ENCODE assay signal across 18 mouse cellular contexts in genomic region chr19:42068441-42069240, GRCm38 (mm10). TPM values are rescaled to one million over a fixed set of nuclear protein-coding genes. Genes with fewer than 3 reads are reported as not detected.
A peak's percentile ranks its signal among the peaks of the same experiment; 100 is the strongest.
DNase-seq lines count a peak whose midpoint lies in the region; ATAC-seq lines count a peak whose summit lies in the region.
"Had no signal": no experiment of that assay in that cellular context is flagged by ENCODE, and none has a peak within 500 bp of the region (broad histone marks: within the 10 kb centered on the region; RNA-seq: fewer than 3 reads in every experiment).

No protein-coding gene starts in this region.

- H3K4me3 ChIP-seq in kidney, embryonic 15.5 days (replicated peaks): no peak overlapping the region
- H3K4me3 ChIP-seq in heart, embryonic 13.5 days: no peak overlapping the region
- no peak overlapping the region for H3K4me3 ChIP-seq in neural tube, embryonic 15.5 days (replicated peaks)
- H3K4me3 ChIP-seq: embryonic facial prominence, embryonic 12.5 days; limb, embryonic 13.5 days; midbrain, embryonic 15.5 days had no signal

- 0 out of 2 replicates have a peak, but pooled peaks cover 3% of the 10 kb centered on the region for H3K4me1 ChIP-seq in kidney, embryonic 15.5 days
- H3K4me1 ChIP-seq in heart, embryonic 13.5 days: peaks cover 7% of the 10 kb centered on the region; the same call in 1 of the 2 replicates
- H3K4me1 ChIP-seq in neural tube, embryonic 15.5 days: no peaks in the 10 kb centered on the region
- H3K4me1 ChIP-seq: embryonic facial prominence, embryonic 12.5 days; limb, embryonic 13.5 days; midbrain, embryonic 15.5 days had no signal

- H3K27me3 ChIP-seq in kidney, embryonic 15.5 days: no peaks in the 10 kb centered on the region
- H3K27me3 ChIP-seq in heart, embryonic 13.5 days (replicated peaks): no peaks in the 10 kb centered on the region
- no peaks in the 10 kb centered on the region for H3K27me3 ChIP-seq in neural tube, embryonic 15.5 days (replicated peaks)
- H3K27me3 ChIP-seq: embryonic facial prominence, embryonic 12.5 days; limb, embryonic 13.5 days; midbrain, embryonic 15.5 days had no signal

- ATAC-seq in kidney, embryonic 15.5 days (replicated peaks; ENCODE audit: low FRiP score): 0 out of 2 replicates have a peak, but pooled peaks have one; percentile 15
- no peak for ATAC-seq in heart, embryonic 13.5 days (ENCODE audit: extremely low read depth, insufficient number of reproducible peaks, low FRiP score, low TSS enrichment)
- no peak for ATAC-seq in neural tube, embryonic 15.5 days (ENCODE audit: low FRiP score)
- ATAC-seq: midbrain, embryonic 15.5 days had no signal

- H3K9ac ChIP-seq in kidney, embryonic 15.5 days: no peak overlapping the region
- no peak overlapping the region for H3K9ac ChIP-seq in heart, embryonic 13.5 days
- H3K9ac ChIP-seq in neural tube, embryonic 15.5 days (replicated peaks): no peak overlapping the region
- H3K9ac ChIP-seq: embryonic facial prominence, embryonic 12.5 days; limb, embryonic 13.5 days; midbrain, embryonic 15.5 days had no signal

- no peak overlapping the region for H3K27ac ChIP-seq in kidney, embryonic 15.5 days
- no peak overlapping the region for H3K27ac ChIP-seq in heart, embryonic 13.5 days (replicated peaks)
- H3K27ac ChIP-seq in neural tube, embryonic 15.5 days (replicated peaks): no peak overlapping the region
- H3K27ac ChIP-seq: embryonic facial prominence, embryonic 12.5 days; limb, embryonic 13.5 days; macrophage; midbrain, embryonic 15.5 days had no signal

- DNase-seq in kidney, adult 9 months: no peak
- DNase-seq in gastrocnemius, adult 8-10 months (ENCODE audit: low spot score in 2 of 2): peak; percentile 48 to 66
- peak; percentile 75 for DNase-seq in lung, postnatal 25 days (ENCODE audit: low spot score)
- DNase-seq in adrenal gland, postnatal 10 days: no peak
- no peak for DNase-seq in embryo, embryonic 10 days (ENCODE audit: low spot score)
- DNase-seq: layer of hippocampus, postnatal 36 days; right cerebral cortex, postnatal 14 days had no signal

- 76% methylated on average over 11 of the region's 11 CpGs for WGBS in kidney, embryonic 15.5 days
- WGBS in heart, embryonic 13.5 days: 64% methylated on average over 11 of the region's 11 CpGs
- WGBS in neural tube, embryonic 15.5 days: 88% methylated on average over 11 of the region's 11 CpGs

- H3K4me2 ChIP-seq in kidney, embryonic 15.5 days: no peak overlapping the region
- H3K4me2 ChIP-seq in heart, embryonic 13.5 days: peak overlapping the region; percentile 38
- H3K4me2 ChIP-seq in neural tube, embryonic 15.5 days: no peak overlapping the region
- H3K4me2 ChIP-seq: embryonic facial prominence, embryonic 12.5 days; limb, embryonic 13.5 days; midbrain, embryonic 15.5 days had no signal

- H3K36me3 ChIP-seq in kidney, embryonic 15.5 days: no peaks in the 10 kb centered on the region
- no peaks in the 10 kb centered on the region for H3K36me3 ChIP-seq in heart, embryonic 13.5 days
- peaks cover 6% of the 10 kb centered on the region; the same call in 1 of the 2 replicates for H3K36me3 ChIP-seq in neural tube, embryonic 15.5 days
- H3K36me3 ChIP-seq: embryonic facial prominence, embryonic 12.5 days; limb, embryonic 13.5 days; midbrain, embryonic 15.5 days had no signal

- H3K9me3 ChIP-seq in kidney, embryonic 15.5 days (replicated peaks): no peaks in the 10 kb centered on the region; the same call in 1 of the 2 replicates
- no peaks in the 10 kb centered on the region for H3K9me3 ChIP-seq in heart, embryonic 13.5 days
- H3K9me3 ChIP-seq in neural tube, embryonic 15.5 days (replicated peaks): no peaks in the 10 kb centered on the region
- H3K9me3 ChIP-seq: embryonic facial prominence, embryonic 12.5 days; limb, embryonic 13.5 days; midbrain, embryonic 15.5 days had no signal

RNA-seq across cellular contexts. Expression of gene 4933411K16Rik, which starts 16.6 kb away (rescaled TPM):
- 0.54 and 0.62 TPM in 2 replicates for polyA plus RNA-seq in kidney, embryonic 15.5 days (2015; fragmentation: Nextera tagmentation; extraction: Ambion mirVana)
- total RNA-seq in gastrocnemius, adult 8-10 months (2022): under 1 TPM in 3 of 4 experiments, not detected in 1; 0.21 to 0.53 (median 0.36) TPM
- polyA plus RNA-seq in heart, embryonic 13.5 days (2015; fragmentation: Nextera tagmentation; extraction: Ambion mirVana): not detected in 2 replicates
- total RNA-seq in adrenal gland, postnatal 10 days (2021): 1 to 10 TPM in 1 of 2 experiments, under 1 TPM in 1; 0.75 to 1.3 TPM
- polyA plus RNA-seq in neural tube, embryonic 15.5 days (2015; fragmentation: Nextera tagmentation; extraction: Ambion mirVana): not detected in 2 replicates
- total RNA-seq: neutrophil, adult 5-6 weeks had no signal
- polyA plus RNA-seq: embryonic facial prominence, embryonic 12.5 days; midbrain, embryonic 15.5 days; stomach, embryonic 14.5 days had no signal

RNA-seq across cellular contexts. Expression of gene Morn4, which starts 17.5 kb away (rescaled TPM):
- polyA plus RNA-seq in kidney, embryonic 15.5 days (2015; fragmentation: Nextera tagmentation; extraction: Ambion mirVana): 29.6 TPM in 2 replicates
- total RNA-seq in gastrocnemius, adult 8-10 months (2022): 1 to 10 TPM; 3.3 to 7.6 (median 5.3) TPM
- 15.2 and 15.3 TPM in 2 replicates for polyA plus RNA-seq in heart, embryonic 13.5 days (2015; fragmentation: Nextera tagmentation; extraction: Ambion mirVana)
- 1 to 10 TPM; 6.5 to 9.7 TPM for total RNA-seq in adrenal gland, postnatal 10 days (2021)
- 99.6 and 116 TPM in 2 replicates for polyA plus RNA-seq in neural tube, embryonic 15.5 days (2015; fragmentation: Nextera tagmentation; extraction: Ambion mirVana)
- total RNA-seq: neutrophil, adult 5-6 weeks had no signal

RNA-seq across cellular contexts. Expression of gene Pi4k2a, which starts 21.6 kb away (rescaled TPM):
- polyA plus RNA-seq in kidney, embryonic 15.5 days (2015; fragmentation: Nextera tagmentation; extraction: Ambion mirVana): 27.4 and 27.7 TPM in 2 replicates
- 10 to 100 TPM; 13.5 to 16.1 (median 14.7) TPM for total RNA-seq in gastrocnemius, adult 8-10 months (2022)
- 14.5 and 16.9 TPM in 2 replicates for polyA plus RNA-seq in heart, embryonic 13.5 days (2015; fragmentation: Nextera tagmentation; extraction: Ambion mirVana)
- 10 to 100 TPM; 37.0 to 41.3 TPM for total RNA-seq in adrenal gland, postnatal 10 days (2021)
- polyA plus RNA-seq in neural tube, embryonic 15.5 days (2015; fragmentation: Nextera tagmentation; extraction: Ambion mirVana): 31.0 and 33.5 TPM in 2 replicates

RNA-seq across cellular contexts. Expression of gene Hoga1, which starts 23.2 kb away (rescaled TPM):
- polyA plus RNA-seq in kidney, embryonic 15.5 days (2015; fragmentation: Nextera tagmentation; extraction: Ambion mirVana): 19.7 and 21.1 TPM in 2 replicates
- 1 to 10 TPM; 3.0 to 4.8 (median 3.7) TPM for total RNA-seq in gastrocnemius, adult 8-10 months (2022)
- 0.44 and 1.4 TPM in 2 replicates for polyA plus RNA-seq in heart, embryonic 13.5 days (2015; fragmentation: Nextera tagmentation; extraction: Ambion mirVana)
- 10 to 100 TPM; 24.6 to 39.9 TPM for total RNA-seq in adrenal gland, postnatal 10 days (2021)
- polyA plus RNA-seq in neural tube, embryonic 15.5 days (2015; fragmentation: Nextera tagmentation; extraction: Ambion mirVana): 1.7 and 1.8 TPM in 2 replicates
- total RNA-seq: neutrophil, adult 5-6 weeks had no signal

RNA-seq across cellular contexts. Expression of gene Ankrd2, which starts 32.8 kb away (rescaled TPM):
- 0.35 TPM in 1 of 2 replicates, not detected in the other for polyA plus RNA-seq in kidney, embryonic 15.5 days (2015; fragmentation: Nextera tagmentation; extraction: Ambion mirVana)
- total RNA-seq in gastrocnemius, adult 8-10 months (2022): 100 to 1,000 TPM; 131 to 242 (median 170) TPM
- not detected in 2 replicates for polyA plus RNA-seq in heart, embryonic 13.5 days (2015; fragmentation: Nextera tagmentation; extraction: Ambion mirVana)
- 1 to 10 TPM; 2.2 to 5.9 TPM for total RNA-seq in adrenal gland, postnatal 10 days (2021)
- polyA plus RNA-seq in neural tube, embryonic 15.5 days (2015; fragmentation: Nextera tagmentation; extraction: Ambion mirVana): 1.1 and 1.3 TPM in 2 replicates
- total RNA-seq: heart, postnatal 14 days; layer of hippocampus, postnatal 36 days; neutrophil, adult 5-6 weeks had no signal
- polyA plus RNA-seq: forebrain, embryonic 11.5 days; macrophage had no signal

Comparison
In these comparisons a context has a peak if more than half of its experiments do, and no peak if none do; other contexts are left out.
1. DNase-seq: peak in gastrocnemius, adult 8-10 months (2 of 2) and lung, postnatal 25 days (single experiment); none in kidney, adult 9 months (single experiment), adrenal gland, postnatal 10 days (single experiment) and embryo, embryonic 10 days (single experiment).